Mouse (Mus musculus) left cerebral cortex, adult 8-10 months (tissue): ENCODE data around the gene Ttc33. TPM values are rescaled to one million over a fixed set of nuclear protein-coding genes. Genes with fewer than 3 reads are reported as not detected.

Experiments
- DNase-seq, 2 experiments: peaks; one replicate each; pipeline ENCODE4 v3.0.0; 2022; ENCODE audit warnings: low spot score in 2 of 2
- total RNA-seq, 4 experiments: library from RNA; stranded (reverse); gene quantifications; 2 replicates each; pipeline ENCODE4 v1.2.4; 2022

The Ttc33 gene
- total RNA-seq, 4 experiments from 2014 or later: 81.2 to 100 (median 86.1) TPM

GRCm38 (mm10) chr15:5241304-5242201, 56.2 kb downstream of the Ttc33 start:
- DNase-seq: no peak

- peak; percentile 16 to 18 for DNase-seq
Measured at GRCm38 (mm10) chr15:5242241-5243035, 57.1 kb downstream of the Ttc33 start.

GRCm38 (mm10) chr15:5243036-5243958, 58.0 kb downstream of the Ttc33 start:
- no peak for DNase-seq

GRCm38 (mm10) chr15:5243959-5244905, 58.9 kb downstream of the Ttc33 start, which contains the start of gene Ptger4:
TSS of gene Ptger4 (minus strand) at chr15:5244187.
- DNase-seq: peak; percentile 34 to 54

GRCm38 (mm10) chr15:5250182-5250581, 64.9 kb downstream of the Ttc33 start:
- DNase-seq: no peak

GRCm38 (mm10) chr15:5260183-5260582, 74.9 kb downstream of the Ttc33 start:
- DNase-seq: no peak

- DNase-seq: no peak
Measured at GRCm38 (mm10) chr15:5261004-5261403, 75.7 kb downstream of the Ttc33 start.

- no peak for DNase-seq
Measured at GRCm38 (mm10) chr15:5262095-5262667, 76.9 kb downstream of the Ttc33 start.

- no peak for DNase-seq
Measured at GRCm38 (mm10) chr15:5262874-5263504, 77.7 kb downstream of the Ttc33 start.

GRCm38 (mm10) chr15:5266095-5266494, 80.8 kb downstream of the Ttc33 start:
- DNase-seq: no peak

Other genes with a start within 250 kb of the Ttc33 start
- gene C7, start 121.8 kb upstream of the Ttc33 start, total RNA-seq: 1 to 10 TPM in 3 of 4 experiments, under 1 TPM in 1; 0.95 to 1.2 (median 1.1) TPM
- gene Card6, start 77.0 kb upstream of the Ttc33 start, total RNA-seq: 1 to 10 TPM; 2.2 to 3.0 (median 2.8) TPM
- 100 to 1,000 TPM; 292 to 338 (median 307) TPM for gene Rpl37, start 68.9 kb upstream of the Ttc33 start, total RNA-seq
- gene Prkaa1, start 41.7 kb upstream of the Ttc33 start, total RNA-seq: 10 to 100 TPM; 23.2 to 24.7 (median 24.2) TPM
- gene Ptger4, start 58.7 kb downstream of the Ttc33 start, total RNA-seq: 1 to 10 TPM in 2 of 4 experiments, under 1 TPM in 2; 0.72 to 1.1 (median 0.91) TPM